Mouse (Mus musculus): ENCODE results near the gene Catsper3.

The Catsper3 gene

DNA sequence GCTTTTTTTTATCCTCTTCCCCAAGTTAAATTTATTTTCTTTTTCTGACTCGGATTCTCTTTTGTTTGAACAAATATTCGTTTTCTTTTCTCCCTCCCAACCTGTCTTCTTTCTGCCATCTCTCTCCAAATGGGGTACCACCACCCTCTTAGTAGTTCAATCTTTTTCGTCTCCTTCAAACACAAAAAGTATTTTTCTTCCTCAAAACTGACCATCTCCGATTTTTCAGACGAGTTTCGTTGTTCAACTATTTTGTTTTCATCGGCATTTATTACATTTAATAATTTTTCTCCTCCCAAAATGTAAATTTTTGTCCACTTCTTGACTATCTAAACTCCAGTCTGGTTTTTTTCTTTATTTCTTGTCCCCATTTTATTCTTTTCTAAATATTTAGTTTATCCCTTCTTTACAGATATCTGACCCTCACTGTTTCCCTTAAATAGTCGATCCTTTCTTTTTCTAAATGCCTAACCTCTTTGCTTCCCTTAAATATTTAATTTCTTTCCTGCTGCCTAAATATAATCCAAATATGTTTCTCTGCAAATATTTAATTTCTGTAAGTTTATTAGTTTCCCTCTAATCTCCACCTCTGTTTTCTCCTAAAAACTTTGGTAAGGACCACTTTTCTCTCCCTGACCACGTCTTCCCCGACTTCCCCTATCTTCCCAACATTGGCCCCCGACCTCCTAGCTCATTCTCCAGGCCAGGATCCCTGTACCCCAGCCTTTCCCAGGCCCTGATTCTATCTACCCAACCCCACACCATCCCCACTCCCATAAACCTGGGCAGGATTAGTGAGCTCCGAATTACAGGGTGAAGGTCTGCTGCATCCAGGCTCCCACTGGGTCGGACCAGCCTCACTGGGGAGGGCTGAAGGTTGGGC, 42.7 kb downstream of the Catsper3 start:
- DNase-seq, result no peak

DNA sequence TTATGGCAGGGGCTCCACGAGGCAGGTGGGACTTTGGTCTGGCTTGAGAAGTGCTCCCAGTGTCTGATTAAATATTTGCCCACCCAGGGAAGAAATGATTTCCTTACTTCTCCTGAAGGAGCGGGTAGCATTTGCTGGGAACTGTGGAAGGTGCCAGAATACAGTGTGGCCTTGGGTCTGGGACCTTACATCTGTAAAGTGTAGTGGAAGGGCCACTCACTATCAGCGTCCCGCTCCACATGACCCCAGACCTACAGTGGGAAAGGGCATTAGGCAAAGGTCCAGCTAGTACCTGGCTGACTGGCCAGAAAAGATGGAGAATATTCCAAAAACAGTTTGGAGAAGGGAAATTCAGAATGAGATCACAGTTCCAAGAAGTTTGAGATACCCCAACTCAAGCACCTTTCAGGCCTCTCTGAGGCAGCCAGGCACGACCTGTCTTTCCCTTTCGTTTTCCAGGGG, 43.3 kb downstream of the Catsper3 start:
- DNase-seq, result no peak

GRCm38 (mm10) chr13:55828141-55829017, 44.0 kb downstream of the Catsper3 start:
- DNase-seq, result no peak

- no peak for DNase-seq
These were observed 44.8 kb downstream of the Catsper3 start for GRCm38 (mm10) chr13:55829018-55829655.

DNA sequence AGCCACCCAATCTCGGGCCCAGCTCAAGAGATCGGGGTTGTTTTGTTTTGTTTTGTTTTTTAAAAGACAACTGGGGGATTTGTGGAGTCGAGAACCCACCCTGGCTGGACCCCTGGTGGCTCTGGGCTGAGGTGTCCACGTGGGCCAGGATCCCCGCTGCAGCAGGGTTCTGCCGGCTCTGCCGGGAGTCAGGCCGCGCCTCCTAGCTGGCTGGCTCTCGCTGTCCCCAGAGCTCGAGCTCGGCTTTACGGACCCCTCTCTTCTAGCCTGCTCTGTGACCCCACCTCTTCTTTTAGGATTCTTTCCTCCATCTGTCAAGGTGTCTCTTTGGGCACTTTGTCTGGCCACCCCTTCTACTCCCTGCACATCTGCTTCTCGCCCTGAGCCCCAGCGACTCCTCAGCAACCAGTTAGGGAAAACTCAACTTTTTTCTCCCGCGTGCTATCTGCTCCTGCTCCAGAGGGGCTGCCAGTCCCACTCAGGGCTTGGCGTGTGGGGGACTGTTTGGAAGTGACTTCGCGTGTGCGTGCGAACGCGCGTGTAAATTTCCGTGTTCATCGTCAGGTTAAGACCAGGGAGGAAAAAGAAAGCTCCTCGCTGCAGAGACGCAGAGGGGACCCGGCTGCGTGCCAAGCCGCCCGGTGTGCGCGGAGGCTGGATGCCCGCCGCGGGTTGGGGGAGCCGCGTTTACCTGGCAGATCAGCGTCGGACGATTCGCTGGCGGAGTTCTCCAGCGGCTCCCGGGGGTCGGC, 45.9 kb downstream of the Catsper3 start:
- DNase-seq, result no peak

- peak; percentile 41 for DNase-seq
These were observed 46.7 kb downstream of the Catsper3 start for GRCm38 (mm10) chr13:55830833-55831721.

DNA sequence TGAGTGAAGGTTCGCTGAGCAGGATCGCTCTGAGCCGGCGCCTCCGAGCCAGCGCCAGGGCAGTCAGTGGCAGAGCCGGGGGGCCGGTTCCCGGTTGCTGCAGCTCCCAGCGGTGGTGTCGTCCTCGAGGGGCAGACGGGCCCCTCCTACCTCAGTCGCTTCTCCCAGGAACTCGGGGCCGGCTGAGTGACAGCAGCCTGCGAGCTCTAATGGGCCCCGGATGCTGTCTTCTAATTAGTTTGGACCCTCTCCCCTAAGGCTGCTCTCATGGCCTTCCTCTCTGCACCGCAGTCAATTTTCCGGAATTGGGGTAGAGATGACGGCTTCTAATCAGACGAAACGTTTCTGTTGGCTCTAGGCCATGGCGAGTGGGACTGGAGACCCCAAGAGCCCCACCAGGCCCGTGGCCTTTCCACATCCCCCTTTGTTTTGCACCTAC, 47.4 kb downstream of the Catsper3 start:
- DNase-seq, result no peak

- no peak for DNase-seq
These were observed 48.2 kb downstream of the Catsper3 start for GRCm38 (mm10) chr13:55832602-55833001.

DNA sequence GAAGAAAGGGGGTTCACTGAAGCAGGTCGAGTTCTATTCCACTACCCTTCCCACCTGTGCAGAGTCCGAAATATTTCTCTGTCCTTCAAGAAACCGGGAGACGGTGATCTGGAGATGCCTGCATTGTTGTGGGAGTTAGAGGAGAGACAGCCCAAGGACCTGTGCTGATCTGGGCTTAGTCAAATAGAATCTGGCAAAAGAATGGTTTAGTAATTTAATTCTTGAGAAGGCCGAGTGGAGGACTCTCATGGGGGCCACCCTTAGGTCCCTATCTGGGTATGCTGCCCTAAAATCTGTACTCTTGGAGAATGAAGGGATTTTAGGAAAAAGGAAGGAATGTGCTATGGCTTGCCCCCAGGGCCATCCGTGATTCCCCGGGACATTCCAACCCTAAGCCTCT, 49.6 kb downstream of the Catsper3 start:
- DNase-seq, result no peak

DNA sequence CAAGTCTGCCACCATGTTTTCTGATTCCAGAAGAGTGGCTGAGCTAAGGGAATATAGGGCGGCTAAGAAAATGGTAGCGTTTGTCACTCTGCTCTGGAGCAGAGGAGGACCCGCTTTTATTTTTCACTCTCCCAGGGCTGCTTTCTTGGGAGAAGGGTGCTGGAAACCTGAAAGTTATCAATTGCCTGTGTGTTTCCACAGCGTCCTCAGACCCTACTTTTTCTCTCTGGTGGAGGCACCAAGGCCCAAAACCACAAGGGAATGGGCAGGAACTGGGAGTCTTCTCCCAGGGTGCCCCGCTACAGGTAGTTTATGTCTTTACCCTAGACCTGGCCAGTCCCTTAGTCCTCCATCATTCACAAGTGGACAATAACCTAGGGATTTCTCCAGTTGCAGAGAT, 50.3 kb downstream of the Catsper3 start:
- DNase-seq, result no peak

DNA sequence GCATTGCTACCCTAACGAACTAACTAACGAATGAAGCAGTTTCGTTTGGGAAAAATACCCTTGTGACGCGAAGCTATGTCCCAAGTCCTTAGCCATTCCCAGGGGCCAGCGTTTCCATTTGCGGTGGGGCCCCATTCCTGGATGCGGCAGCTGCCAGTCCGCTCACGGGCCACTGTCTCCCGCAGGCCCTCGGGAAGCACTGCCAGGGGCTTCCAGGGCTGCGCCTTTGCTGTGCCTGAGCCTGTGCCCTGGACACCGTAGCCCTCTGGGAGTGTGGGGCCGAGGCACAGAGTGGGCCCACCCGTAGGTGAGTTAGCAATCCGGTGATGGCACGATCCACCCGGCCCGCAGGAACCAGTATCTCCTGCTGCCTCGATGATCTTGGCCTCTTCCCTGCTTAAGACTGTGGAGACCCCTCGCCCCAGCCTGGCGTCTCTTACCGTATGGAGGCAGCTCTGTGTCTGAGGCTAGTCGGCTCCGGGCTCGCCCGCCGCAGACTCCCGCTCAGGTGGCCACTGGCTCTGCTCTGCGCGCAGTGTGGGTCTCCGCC, 51.3 kb downstream of the Catsper3 start:
- DNase-seq, result no peak

DNA sequence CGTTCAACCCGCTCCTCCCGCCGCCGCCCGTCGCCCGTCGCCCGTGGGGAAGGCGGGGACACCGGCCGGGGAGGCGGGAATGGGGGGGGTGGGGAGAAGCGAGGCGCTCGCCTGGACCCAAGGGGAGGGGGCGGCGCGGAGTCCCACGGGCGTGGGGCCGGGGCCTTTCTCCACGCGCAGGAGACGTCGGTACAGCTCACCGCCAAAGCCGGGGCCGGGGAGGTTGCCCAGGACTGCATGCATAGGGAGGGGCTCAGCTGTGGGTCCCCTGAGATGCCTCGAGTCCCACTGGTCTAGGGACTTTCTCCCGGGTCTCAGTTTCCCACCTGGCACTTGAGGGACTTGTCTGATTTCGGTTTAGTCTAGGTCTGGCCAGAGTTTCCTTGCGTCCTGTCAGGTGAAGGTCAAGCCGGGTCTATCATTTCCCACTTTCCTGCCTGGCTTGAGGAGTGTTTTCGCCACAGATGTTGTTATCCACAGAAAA, 51.8 kb downstream of the Catsper3 start, which contains the start of gene Pitx1:
Gene Pitx1 (minus strand): TSS at position 51 of the 484 bp plus-strand sequence.
- no peak for DNase-seq

DNA sequence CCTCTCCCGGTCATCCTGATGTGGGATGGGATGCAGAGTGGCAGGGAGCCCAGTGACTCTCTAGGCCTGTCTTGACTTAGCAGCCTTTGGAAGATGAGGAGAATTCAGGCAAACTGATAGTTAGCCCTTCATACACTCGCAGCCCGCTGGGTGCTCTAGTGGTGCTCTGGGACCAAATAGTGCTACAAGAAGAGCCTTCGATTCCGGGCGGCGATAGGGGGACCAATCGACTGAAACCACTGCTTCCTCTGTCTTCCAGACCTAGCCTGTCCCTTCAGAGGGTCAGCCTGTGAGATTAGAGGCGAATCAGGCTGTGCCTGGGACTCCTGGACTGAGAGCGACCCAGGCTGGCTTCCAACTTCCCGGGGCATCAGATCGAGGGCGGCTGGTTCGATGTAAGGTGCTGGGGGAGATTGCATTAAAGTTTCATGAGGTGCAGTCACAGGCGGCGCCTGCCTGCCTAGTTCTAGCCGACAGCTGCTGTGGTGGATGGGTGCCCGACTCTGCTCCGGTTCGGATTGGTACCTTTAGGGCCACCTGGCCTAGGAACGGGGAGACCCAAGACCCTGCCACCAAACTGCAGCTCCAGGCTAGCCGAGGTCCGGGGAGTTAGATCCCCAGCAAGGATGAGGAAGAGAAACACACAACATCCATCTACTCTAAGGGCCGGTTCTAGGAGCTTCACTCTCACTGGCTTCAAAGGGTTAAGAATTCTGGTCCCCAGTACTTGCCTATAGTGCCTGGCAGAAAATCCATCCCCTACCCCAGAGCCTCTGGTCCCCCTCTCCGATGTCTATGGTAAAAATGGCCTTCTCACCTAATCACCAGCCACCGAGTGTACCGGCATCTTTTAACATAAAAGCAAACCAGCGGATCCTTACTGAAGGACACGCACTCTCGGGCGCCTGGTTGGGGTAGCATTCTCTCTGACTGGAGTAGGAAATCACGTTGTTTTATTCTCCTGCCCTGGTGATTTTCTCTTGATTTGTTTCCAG, 52.7 kb downstream of the Catsper3 start:
- DNase-seq, result no peak

DNA sequence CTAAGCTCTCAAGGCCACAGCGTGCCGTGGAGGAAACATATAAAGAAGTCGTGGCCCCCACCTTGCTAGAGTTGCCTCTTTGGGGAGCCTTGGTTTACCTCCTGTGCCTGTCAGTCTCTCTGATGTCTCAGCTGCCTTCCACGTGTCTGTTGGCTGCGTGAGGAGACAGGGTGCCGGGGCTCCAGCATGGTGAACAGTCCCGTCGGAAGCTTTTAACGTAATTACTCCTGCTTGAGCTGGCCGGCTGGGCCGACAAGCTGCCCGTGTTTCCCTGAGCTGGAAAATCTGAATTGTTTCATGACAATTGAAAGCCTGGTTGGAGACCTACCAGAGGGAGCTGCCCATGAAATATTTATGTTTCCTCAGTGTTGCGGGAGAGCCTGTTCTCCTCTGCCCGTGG, 55.9 kb downstream of the Catsper3 start:
- DNase-seq, result no peak

DNA sequence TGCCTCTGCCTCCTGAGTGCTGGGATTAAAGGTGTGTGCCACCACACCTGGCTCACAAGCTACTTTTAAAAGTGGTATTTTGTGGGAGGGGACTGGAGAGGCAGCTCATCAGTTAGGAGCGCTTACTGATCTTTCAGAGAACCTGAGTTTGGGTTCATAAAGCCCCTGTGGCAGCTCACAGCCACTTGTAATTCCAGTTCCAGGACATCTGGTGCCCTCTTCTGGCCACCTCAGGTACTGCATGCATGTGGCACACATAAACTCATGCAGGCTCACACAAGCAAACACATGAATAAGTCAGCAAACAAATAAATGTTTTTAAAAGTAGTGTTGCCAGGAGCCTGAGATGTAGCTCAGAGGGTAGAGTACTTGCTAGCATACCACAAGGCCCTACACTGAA, 59.3 kb downstream of the Catsper3 start:
- DNase-seq, result no peak

DNA sequence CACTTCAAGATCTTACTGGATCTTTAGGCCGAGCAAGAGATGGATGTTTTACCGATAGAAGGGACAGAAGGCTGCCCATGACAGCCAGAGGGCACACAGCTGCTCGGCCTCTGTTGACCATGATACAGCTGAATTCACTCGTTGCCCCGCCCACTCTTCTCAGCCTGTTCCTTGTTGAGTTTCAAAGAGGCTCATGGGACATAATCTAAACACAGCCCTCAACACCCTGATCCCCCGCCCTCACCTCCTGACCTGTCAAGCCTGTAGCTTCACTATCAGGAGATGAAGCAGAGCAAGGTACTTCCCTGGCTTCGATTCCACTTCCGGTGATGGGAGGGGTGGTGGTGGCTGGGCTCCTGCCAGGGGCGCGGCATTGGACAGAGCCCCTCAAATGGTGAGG, 63.4 kb downstream of the Catsper3 start:
- no peak for DNase-seq

DNA sequence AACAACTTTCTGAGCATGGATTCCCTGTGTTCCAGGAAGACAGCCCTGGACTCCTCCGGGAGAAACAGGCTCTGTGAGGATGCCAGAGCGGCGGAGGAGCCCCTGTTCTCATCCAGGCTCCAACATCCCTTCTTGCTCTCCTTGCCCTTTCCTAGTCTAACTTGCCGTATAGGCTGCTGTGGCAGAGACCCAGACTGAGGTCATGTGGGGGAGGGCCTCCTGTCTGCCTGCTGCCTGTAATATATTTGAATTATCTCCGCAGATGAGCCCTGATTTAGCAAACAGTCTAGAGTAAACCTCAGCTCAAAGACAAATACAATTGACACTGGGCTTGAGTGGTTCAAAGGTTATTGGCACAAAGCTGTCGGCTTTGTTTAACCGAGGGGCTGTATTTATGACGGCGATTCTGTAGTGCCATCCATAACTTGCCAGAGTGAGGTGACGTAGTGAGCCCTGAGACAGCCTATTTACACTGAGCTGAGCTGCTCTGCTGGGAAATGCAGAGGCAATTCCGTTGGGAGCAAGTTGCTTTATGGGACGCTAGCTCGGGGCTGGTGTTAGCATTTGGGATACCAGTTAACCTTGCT, 64.3 kb downstream of the Catsper3 start:
- DNase-seq, result no peak

- no peak for DNase-seq
These were observed 66.4 kb downstream of the Catsper3 start for GRCm38 (mm10) chr13:55850726-55851125.

DNA sequence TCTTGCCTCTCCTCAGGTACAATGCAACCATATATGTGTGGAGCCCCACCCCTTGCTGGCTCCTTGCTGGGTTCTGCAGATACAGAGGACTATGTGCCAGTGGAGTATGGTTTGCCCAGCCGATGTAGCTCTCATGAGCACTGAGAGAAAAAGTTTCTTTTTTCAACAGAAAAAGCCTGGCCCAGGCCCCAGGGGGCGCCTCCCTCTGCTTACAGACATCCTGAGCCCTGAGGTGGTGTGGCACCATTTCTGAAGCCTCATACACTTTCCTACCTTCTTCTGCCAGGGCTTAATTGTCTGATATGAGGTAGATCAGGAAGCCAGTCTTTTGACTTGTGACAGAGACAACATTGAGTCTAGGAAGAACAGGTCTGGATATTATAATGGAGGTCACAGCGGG, 67.8 kb downstream of the Catsper3 start:
- no peak for DNase-seq
